Mouse (Mus musculus) thymus, adult 2 months (tissue): ENCODE data around the gene Osbpl3.

ENCODE experiments used
- CTCF ChIP-seq: fragments of 200-500 bp; IDR thresholded peaks from 2 replicates; pipeline ENCODE4 v1.5.1; 2012; ENCODE audit warnings: mild to moderate bottlenecking, control low read depth, low read length, moderate library complexity, borderline replicate concordance; ENCODE audit not compliant: control insufficient read depth, poor library complexity, insufficient read depth; ENCODE audit errors: extremely low read depth
- POLR2A ChIP-seq: fragments of 200-500 bp; IDR thresholded peaks from 2 replicates; pipeline ENCODE4 v1.6.1; 2012; ENCODE audit warnings: mild to moderate bottlenecking, low read length, control low read depth, moderate library complexity; ENCODE audit not compliant: control insufficient read depth, poor library complexity, insufficient read depth; ENCODE audit errors: extremely low read depth

DNA sequence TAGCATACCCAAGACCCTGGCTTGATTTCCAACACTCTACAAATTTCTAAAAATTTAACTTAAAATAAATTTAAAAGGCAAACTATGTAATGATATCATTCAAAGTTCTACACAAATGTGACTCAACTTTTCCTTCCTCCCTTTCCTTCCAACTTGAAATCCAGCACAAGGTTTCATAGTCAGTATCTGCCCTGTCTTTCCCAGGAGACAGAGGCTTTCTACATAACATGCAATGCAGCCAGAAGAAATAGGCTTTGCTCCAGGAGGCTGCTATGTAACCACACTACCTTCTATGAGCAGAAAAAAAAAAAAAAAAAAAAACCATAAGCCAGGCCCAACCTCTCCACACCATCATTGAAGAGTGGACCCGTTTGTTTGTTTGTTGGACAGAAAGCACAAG lies 42.6 kb downstream of the Osbpl3 start:
- no peak for TF ChIP-seq CTCF
- no peak for TF ChIP-seq POLR2A
